Mouse (Mus musculus): Measurements from ENCODE around the gene Atp10a. TPM values are rescaled to one million over a fixed set of nuclear protein-coding genes. Genes with fewer than 3 reads are reported as not detected.

Atp10a gene
- polyA plus RNA-seq, 1 experiment from 2014 or later = 1.0 TPM

- Histone ChIP-seq H3K9me3 (ENCODE audit: control insufficient read depth) (no peaks in the 10 kb centered on the region), H3K36me3 (ENCODE audit: control insufficient read depth, insufficient read depth) (no peaks in the 10 kb centered on the region), H3K27me3 (replicated peaks; ENCODE audit: control insufficient read depth, insufficient read depth, low read length) (no peaks in the 10 kb centered on the region), H3K4me2 (replicated peaks; ENCODE audit: low read depth) (no peak overlapping the region), H3K27ac (ENCODE audit: low read depth, low read length) (no peak overlapping the region), H3K4me3 (ENCODE audit: low read depth, low read length) (no peak overlapping the region), H3K9ac (ENCODE audit: low read depth, low read length) (no peak overlapping the region), H3K4me1 (replicated peaks; ENCODE audit: control insufficient read depth, insufficient read depth, low read length) (no peaks in the 10 kb centered on the region)
- no peak for TF ChIP-seq CTCF (IDR thresholded peaks at IDR 0.05; ENCODE audit: low read depth)
- WGBS = 79% methylated on average over 6 of the region's 6 CpGs
- ATAC-seq = no peak
These were observed 94.1 kb downstream of the Atp10a start for GRCm38 (mm10) chr7:58749904-58750612.

- 63% methylated on average over 5 of the region's 5 CpGs for WGBS
- no peak overlapping the region for H3K27ac ChIP-seq (ENCODE audit: low read depth, low read length)
- H3K4me2 ChIP-seq (replicated peaks; ENCODE audit: low read depth) = no peak overlapping the region
- no peaks in the 10 kb centered on the region for H3K27me3 ChIP-seq (replicated peaks; ENCODE audit: control insufficient read depth, insufficient read depth, low read length)
- no peak overlapping the region for H3K4me3 ChIP-seq (ENCODE audit: low read depth, low read length)
- TF ChIP-seq CTCF (IDR thresholded peaks at IDR 0.05; ENCODE audit: low read depth) = no peak
- no peaks in the 10 kb centered on the region for H3K9me3 ChIP-seq (ENCODE audit: control insufficient read depth)
- no peaks in the 10 kb centered on the region for H3K36me3 ChIP-seq (ENCODE audit: control insufficient read depth, insufficient read depth)
- no peak for ATAC-seq
- H3K9ac ChIP-seq (ENCODE audit: low read depth, low read length) = no peak overlapping the region
- H3K4me1 ChIP-seq (replicated peaks; ENCODE audit: control insufficient read depth, insufficient read depth, low read length) = no peaks in the 10 kb centered on the region
These were observed 96.1 kb downstream of the Atp10a start for GRCm38 (mm10) chr7:58752041-58752440.

- H3K27ac ChIP-seq (ENCODE audit: low read depth, low read length) = no peak overlapping the region
- WGBS = 82% methylated on average over 1 of the region's 1 CpGs
- H3K4me2 ChIP-seq (replicated peaks; ENCODE audit: low read depth) = no peak overlapping the region
- no peaks in the 10 kb centered on the region for H3K27me3 ChIP-seq (replicated peaks; ENCODE audit: control insufficient read depth, insufficient read depth, low read length)
- no peak overlapping the region for H3K9ac ChIP-seq (ENCODE audit: low read depth, low read length)
- no peaks in the 10 kb centered on the region for H3K9me3 ChIP-seq (ENCODE audit: control insufficient read depth)
- TF ChIP-seq CTCF (IDR thresholded peaks at IDR 0.05; ENCODE audit: low read depth) = no peak
- no peaks in the 10 kb centered on the region for H3K36me3 ChIP-seq (ENCODE audit: control insufficient read depth, insufficient read depth)
- ATAC-seq = no peak
- H3K4me3 ChIP-seq (ENCODE audit: low read depth, low read length) = no peak overlapping the region
- no peaks in the 10 kb centered on the region for H3K4me1 ChIP-seq (replicated peaks; ENCODE audit: control insufficient read depth, insufficient read depth, low read length)
These were observed 98.1 kb downstream of the Atp10a start for GRCm38 (mm10) chr7:58754076-58754475.

GRCm38 (mm10) chr7:58754536-58754935, 98.6 kb downstream of the Atp10a start:
- H3K4me1 ChIP-seq (replicated peaks; ENCODE audit: control insufficient read depth, insufficient read depth, low read length) = no peaks in the 10 kb centered on the region
- H3K36me3 ChIP-seq (ENCODE audit: control insufficient read depth, insufficient read depth) = no peaks in the 10 kb centered on the region
- TF ChIP-seq CTCF (IDR thresholded peaks at IDR 0.05; ENCODE audit: low read depth) = no peak
- WGBS = 77% methylated on average over 4 of the region's 4 CpGs
- H3K27me3 ChIP-seq (replicated peaks; ENCODE audit: control insufficient read depth, insufficient read depth, low read length) = no peaks in the 10 kb centered on the region
- H3K9ac ChIP-seq (ENCODE audit: low read depth, low read length) = no peak overlapping the region
- no peaks in the 10 kb centered on the region for H3K9me3 ChIP-seq (ENCODE audit: control insufficient read depth)
- no peak overlapping the region for H3K4me2 ChIP-seq (replicated peaks; ENCODE audit: low read depth)
- H3K27ac ChIP-seq (ENCODE audit: low read depth, low read length) = no peak overlapping the region
- ATAC-seq = no peak
- H3K4me3 ChIP-seq (ENCODE audit: low read depth, low read length) = no peak overlapping the region

- no peaks in the 10 kb centered on the region for H3K36me3 ChIP-seq (ENCODE audit: control insufficient read depth, insufficient read depth)
- no peak overlapping the region for H3K4me2 ChIP-seq (replicated peaks; ENCODE audit: low read depth)
- no peak for ATAC-seq
- no peak overlapping the region for H3K9ac ChIP-seq (ENCODE audit: low read depth, low read length)
- H3K4me3 ChIP-seq (ENCODE audit: low read depth, low read length) = no peak overlapping the region
- H3K9me3 ChIP-seq (ENCODE audit: control insufficient read depth) = no peaks in the 10 kb centered on the region
- no peak overlapping the region for H3K27ac ChIP-seq (ENCODE audit: low read depth, low read length)
- no peaks in the 10 kb centered on the region for H3K27me3 ChIP-seq (replicated peaks; ENCODE audit: control insufficient read depth, insufficient read depth, low read length)
- H3K4me1 ChIP-seq (replicated peaks; ENCODE audit: control insufficient read depth, insufficient read depth, low read length) = no peaks in the 10 kb centered on the region
- no peak for TF ChIP-seq CTCF (IDR thresholded peaks at IDR 0.05; ENCODE audit: low read depth)
These were observed 99.1 kb downstream of the Atp10a start for GRCm38 (mm10) chr7:58755083-58755482.

- H3K36me3 ChIP-seq (ENCODE audit: control insufficient read depth, insufficient read depth) = no peaks in the 10 kb centered on the region
- H3K27ac ChIP-seq (ENCODE audit: low read depth, low read length) = no peak overlapping the region
- H3K4me3 ChIP-seq (ENCODE audit: low read depth, low read length) = no peak overlapping the region
- H3K27me3 ChIP-seq (replicated peaks; ENCODE audit: control insufficient read depth, insufficient read depth, low read length) = no peaks in the 10 kb centered on the region
- no peak overlapping the region for H3K4me2 ChIP-seq (replicated peaks; ENCODE audit: low read depth)
- H3K4me1 ChIP-seq (replicated peaks; ENCODE audit: control insufficient read depth, insufficient read depth, low read length) = no peaks in the 10 kb centered on the region
- TF ChIP-seq CTCF (IDR thresholded peaks at IDR 0.05; ENCODE audit: low read depth) = no peak
- no peak for ATAC-seq
- no peaks in the 10 kb centered on the region for H3K9me3 ChIP-seq (ENCODE audit: control insufficient read depth)
- H3K9ac ChIP-seq (ENCODE audit: low read depth, low read length) = no peak overlapping the region
- WGBS = 62% methylated on average over 1 of the region's 1 CpGs
These were observed 99.9 kb downstream of the Atp10a start for GRCm38 (mm10) chr7:58755846-58756245.
